Mouse (Mus musculus): Measurements from ENCODE around the gene Mbd6. TPM values are rescaled to one million over a fixed set of nuclear protein-coding genes. Genes with fewer than 3 reads are reported as not detected.

Gene Mbd6
- polyA plus RNA-seq, 1 experiment from 2014 or later = 22.3 TPM

- H3K36me3 ChIP-seq (ENCODE audit: control insufficient read depth, insufficient read depth, low read length) = no peaks in the 10 kb centered on the region
- ATAC-seq (ENCODE audit: low FRiP score, low TSS enrichment) = no peak
- H3K27me3 ChIP-seq (ENCODE audit: control insufficient read depth, insufficient read depth, low read length) = no peaks in the 10 kb centered on the region
- no peak overlapping the region for H3K4me3 ChIP-seq (ENCODE audit: low read length)
- H3K9me3 ChIP-seq (ENCODE audit: control insufficient read depth, low read length) = no peaks in the 10 kb centered on the region
- whole genome bisulfite sequencing = 70% methylated on average over 5 of the region's 5 CpGs
- H3K9ac ChIP-seq (ENCODE audit: low read depth, low read length) = no peak overlapping the region
- H3K27ac ChIP-seq (ENCODE audit: low read depth, low read length) = no peak overlapping the region
- no peak overlapping the region for H3K4me2 ChIP-seq (replicated peaks; ENCODE audit: low read depth, low read length)
- H3K4me1 ChIP-seq (ENCODE audit: control insufficient read depth, insufficient read depth, low read length) = no peaks in the 10 kb centered on the region
Observed at GRCm38 (mm10) chr10:127250810-127251209, 38.0 kb downstream of the Mbd6 start.

- Histone ChIP-seq H3K27me3 (ENCODE audit: control insufficient read depth, insufficient read depth, low read length) (no peaks in the 10 kb centered on the region; the same call in 1 of the 2 replicates), H3K4me3 (ENCODE audit: low read length) (no peak overlapping the region), H3K36me3 (ENCODE audit: control insufficient read depth, insufficient read depth, low read length) (no peaks in the 10 kb centered on the region), H3K4me1 (ENCODE audit: control insufficient read depth, insufficient read depth, low read length) (no peaks in the 10 kb centered on the region), H3K27ac (ENCODE audit: low read depth, low read length) (no peak overlapping the region), H3K9me3 (ENCODE audit: control insufficient read depth, low read length) (no peaks in the 10 kb centered on the region), H3K4me2 (replicated peaks; ENCODE audit: low read depth, low read length) (no peak overlapping the region), H3K9ac (ENCODE audit: low read depth, low read length) (no peak overlapping the region)
- 74% methylated on average over 18 of the region's 18 CpGs for WGBS
- no peak for ATAC-seq (ENCODE audit: low FRiP score, low TSS enrichment)
Observed at GRCm38 (mm10) chr10:127238241-127238824, 50.5 kb downstream of the Mbd6 start.

GRCm38 (mm10) chr10:127236541-127236940 is 52.3 kb downstream of the Mbd6 start:
- Histone ChIP-seq H3K27me3 (ENCODE audit: control insufficient read depth, insufficient read depth, low read length) (no peaks in the 10 kb centered on the region; the same call in 1 of the 2 replicates), H3K4me3 (ENCODE audit: low read length) (no peak overlapping the region), H3K4me2 (replicated peaks; ENCODE audit: low read depth, low read length) (no peak overlapping the region), H3K4me1 (ENCODE audit: control insufficient read depth, insufficient read depth, low read length) (no peaks in the 10 kb centered on the region), H3K36me3 (ENCODE audit: control insufficient read depth, insufficient read depth, low read length) (no peaks in the 10 kb centered on the region), H3K9me3 (ENCODE audit: control insufficient read depth, low read length) (no peaks in the 10 kb centered on the region), H3K27ac (ENCODE audit: low read depth, low read length) (no peak overlapping the region), H3K9ac (ENCODE audit: low read depth, low read length) (no peak overlapping the region)
- no peak for ATAC-seq (ENCODE audit: low FRiP score, low TSS enrichment)
- WGBS = 49% methylated on average over 9 of the region's 9 CpGs

GRCm38 (mm10) chr10:127233141-127233540 is 55.7 kb downstream of the Mbd6 start:
- H3K4me1 ChIP-seq (ENCODE audit: control insufficient read depth, insufficient read depth, low read length) = no peaks in the 10 kb centered on the region
- 80% methylated on average over 9 of the region's 9 CpGs for WGBS

More at GRCm38 (mm10) chr10:127233141-127233540, 55.7 kb downstream of the Mbd6 start:
- no peaks in the 10 kb centered on the region; the same call in 1 of the 2 replicates for H3K27me3 ChIP-seq (ENCODE audit: control insufficient read depth, insufficient read depth, low read length)
- ATAC-seq (ENCODE audit: low FRiP score, low TSS enrichment) = no peak
- H3K9ac ChIP-seq (ENCODE audit: low read depth, low read length) = no peak overlapping the region
- no peaks in the 10 kb centered on the region for H3K36me3 ChIP-seq (ENCODE audit: control insufficient read depth, insufficient read depth, low read length)
- H3K27ac ChIP-seq (ENCODE audit: low read depth, low read length) = no peak overlapping the region
- no peak overlapping the region for H3K4me3 ChIP-seq (ENCODE audit: low read length)
- no peaks in the 10 kb centered on the region for H3K9me3 ChIP-seq (ENCODE audit: control insufficient read depth, low read length)
- H3K4me2 ChIP-seq (replicated peaks; ENCODE audit: low read depth, low read length) = no peak overlapping the region

Other genes with a start within 250 kb of the Mbd6 start
- 69.5 and 78.1 TPM in 2 replicates for gene Mettl1, start 247.6 kb downstream of the Mbd6 start, polyA plus RNA-seq (2014; fragmentation: Nextera tagmentation; extraction: Ambion mirVana)
- gene Eef1akmt3, start 247.5 kb downstream of the Mbd6 start, polyA plus RNA-seq (2014; fragmentation: Nextera tagmentation; extraction: Ambion mirVana) = 0.39 and 0.89 TPM in 2 replicates
- gene Cyp27b1, start 240.8 kb downstream of the Mbd6 start, polyA plus RNA-seq (2014; fragmentation: Nextera tagmentation; extraction: Ambion mirVana) = 0.36 and 0.41 TPM in 2 replicates
- 1.5 and 2.6 TPM in 2 replicates for gene March9, start 228.8 kb downstream of the Mbd6 start, polyA plus RNA-seq (2014; fragmentation: Nextera tagmentation; extraction: Ambion mirVana)
- 2,221 and 2,763 TPM in 2 replicates for gene Cdk4, start 225.5 kb downstream of the Mbd6 start, polyA plus RNA-seq (2014; fragmentation: Nextera tagmentation; extraction: Ambion mirVana)
- gene Tspan31, start 218.8 kb downstream of the Mbd6 start, polyA plus RNA-seq (2014; fragmentation: Nextera tagmentation; extraction: Ambion mirVana) = 106 and 153 TPM in 2 replicates
- 0.07 and 0.61 TPM in 2 replicates for gene Agap2, start 213.7 kb downstream of the Mbd6 start, polyA plus RNA-seq (2014; fragmentation: Nextera tagmentation; extraction: Ambion mirVana)
- gene Os9, start 167.9 kb downstream of the Mbd6 start, polyA plus RNA-seq (2014; fragmentation: Nextera tagmentation; extraction: Ambion mirVana) = 31.4 and 47.5 TPM in 2 replicates
- 6.2 and 8.7 TPM in 2 replicates for gene B4galnt1, start 123.8 kb downstream of the Mbd6 start, polyA plus RNA-seq (2014; fragmentation: Nextera tagmentation; extraction: Ambion mirVana)
- gene Slc26a10, start 108.4 kb downstream of the Mbd6 start, polyA plus RNA-seq (2014; fragmentation: Nextera tagmentation; extraction: Ambion mirVana) = 2.0 and 2.3 TPM in 2 replicates
- gene Arhgef25, start 98.9 kb downstream of the Mbd6 start, polyA plus RNA-seq (2014; fragmentation: Nextera tagmentation; extraction: Ambion mirVana) = 31.0 and 32.9 TPM in 2 replicates
- gene Dtx3, start 93.3 kb downstream of the Mbd6 start, polyA plus RNA-seq (2014; fragmentation: Nextera tagmentation; extraction: Ambion mirVana) = 107 and 117 TPM in 2 replicates
- gene Pip4k2c, start 77.4 kb downstream of the Mbd6 start, polyA plus RNA-seq (2014; fragmentation: Nextera tagmentation; extraction: Ambion mirVana) = 19.2 and 31.0 TPM in 2 replicates
- gene Kif5a, start 25.7 kb downstream of the Mbd6 start, polyA plus RNA-seq (2014; fragmentation: Nextera tagmentation; extraction: Ambion mirVana) = 0.37 and 0.57 TPM in 2 replicates
- 164 and 173 TPM in 2 replicates for gene Dctn2, start 22.6 kb downstream of the Mbd6 start, polyA plus RNA-seq (2014; fragmentation: Nextera tagmentation; extraction: Ambion mirVana)
- 93.9 and 146 TPM in 2 replicates for gene Mars, start 22.8 kb upstream of the Mbd6 start, polyA plus RNA-seq (2014; fragmentation: Nextera tagmentation; extraction: Ambion mirVana)
- 3.0 and 3.1 TPM in 2 replicates for gene Arhgap9, start 32.9 kb upstream of the Mbd6 start, polyA plus RNA-seq (2014; fragmentation: Nextera tagmentation; extraction: Ambion mirVana)
- 8.2 and 9.2 TPM in 2 replicates for gene Gli1, start 53.0 kb upstream of the Mbd6 start, polyA plus RNA-seq (2014; fragmentation: Nextera tagmentation; extraction: Ambion mirVana)
- 0.07 and 0.08 TPM in 2 replicates for gene Inhbe, start 65.4 kb upstream of the Mbd6 start, polyA plus RNA-seq (2014; fragmentation: Nextera tagmentation; extraction: Ambion mirVana)
- 0.10 and 0.22 TPM in 2 replicates for gene Inhbc, start 81.4 kb upstream of the Mbd6 start, polyA plus RNA-seq (2014; fragmentation: Nextera tagmentation; extraction: Ambion mirVana)
- gene R3hdm2, start 91.3 kb upstream of the Mbd6 start, polyA plus RNA-seq (2014; fragmentation: Nextera tagmentation; extraction: Ambion mirVana) = 36.6 and 37.9 TPM in 2 replicates
- gene Stac3, start 212.7 kb upstream of the Mbd6 start, polyA plus RNA-seq (2014; fragmentation: Nextera tagmentation; extraction: Ambion mirVana) = 0.39 and 0.50 TPM in 2 replicates
- 27.1 and 32.7 TPM in 2 replicates for gene Ndufa4l2, start 225.9 kb upstream of the Mbd6 start, polyA plus RNA-seq (2014; fragmentation: Nextera tagmentation; extraction: Ambion mirVana)
- gene Shmt2, start 233.4 kb upstream of the Mbd6 start, polyA plus RNA-seq (2014; fragmentation: Nextera tagmentation; extraction: Ambion mirVana) = 68.9 and 99.8 TPM in 2 replicates
- 0.49 and 1.2 TPM in 2 replicates for gene Nxph4, start 245.5 kb upstream of the Mbd6 start, polyA plus RNA-seq (2014; fragmentation: Nextera tagmentation; extraction: Ambion mirVana)

Data from kidney, embryonic 14.5 days (tissue).